Mouse (Mus musculus): ENCODE measurements around the gene Grm5. TPM values are rescaled to one million over a fixed set of nuclear protein-coding genes. Genes with fewer than 3 reads are reported as not detected.

The Grm5 gene
- polyA plus RNA-seq, 1 experiment from 2014 or later = 25.1 TPM

- H3K4me1 ChIP-seq (replicated peaks) = no peaks in the 10 kb centered on the region
- H3K27me3 ChIP-seq = no peaks in the 10 kb centered on the region
- no peaks in the 10 kb centered on the region for H3K36me3 ChIP-seq
- H3K9me3 ChIP-seq = no peaks in the 10 kb centered on the region
- WGBS = 16% methylated on average over 1 of the region's 1 CpGs
- H3K4me3 ChIP-seq = no peak overlapping the region
- no peak overlapping the region for H3K4me2 ChIP-seq
- ATAC-seq (ENCODE audit: low FRiP score) = no peak
- no peak overlapping the region for H3K9ac ChIP-seq
- H3K27ac ChIP-seq = no peak overlapping the region
Measured at GRCm38 (mm10) chr7:88097715-88098114, 513.7 kb downstream of the Grm5 start.

GRCm38 (mm10) chr7:88116724-88117409, 532.9 kb downstream of the Grm5 start:
- H3K9ac ChIP-seq = no peak overlapping the region
- H3K27ac ChIP-seq = no peak overlapping the region
- H3K4me2 ChIP-seq = no peak overlapping the region
- no peaks in the 10 kb centered on the region for H3K4me1 ChIP-seq (replicated peaks)
- no peaks in the 10 kb centered on the region for H3K27me3 ChIP-seq
- H3K9me3 ChIP-seq = no peaks in the 10 kb centered on the region
- H3K36me3 ChIP-seq = no peaks in the 10 kb centered on the region
- H3K4me3 ChIP-seq = no peak overlapping the region
- no peak for ATAC-seq (ENCODE audit: low FRiP score)
- WGBS = 70% methylated on average over 6 of the region's 6 CpGs

GRCm38 (mm10) chr7:88128080-88128848, 544.3 kb downstream of the Grm5 start:
- Histone ChIP-seq H3K4me1 (replicated peaks) (peaks cover 12% of the 10 kb centered on the region), H3K27ac (no peak overlapping the region), H3K4me3 (no peak overlapping the region), H3K4me2 (no peak overlapping the region), H3K9ac (no peak overlapping the region), H3K36me3 (no peaks in the 10 kb centered on the region), H3K9me3 (no peaks in the 10 kb centered on the region), H3K27me3 (peaks cover 7% of the 10 kb centered on the region)
- WGBS = 89% methylated on average over 8 of the region's 8 CpGs
- no peak for ATAC-seq (ENCODE audit: low FRiP score)

GRCm38 (mm10) chr7:88129536-88130487, 545.8 kb downstream of the Grm5 start:
- Histone ChIP-seq H3K4me1 (replicated peaks) (peaks cover 12% of the 10 kb centered on the region), H3K9ac (peak overlapping the region; percentile 75), H3K36me3 (no peaks in the 10 kb centered on the region), H3K4me2 (peak overlapping the region; percentile 65), H3K27ac (peak overlapping the region; percentile 26; the same call in 1 of the 2 replicates), H3K27me3 (peaks cover 7% of the 10 kb centered on the region), H3K9me3 (no peaks in the 10 kb centered on the region), H3K4me3 (peak overlapping the region; percentile 43)
- 7% methylated on average over 41 of the region's 41 CpGs for WGBS
- peak; percentile 94 for ATAC-seq (ENCODE audit: low FRiP score)

GRCm38 (mm10) chr7:88130488-88130849, 546.5 kb downstream of the Grm5 start:
- peak overlapping the region; percentile 65 for H3K4me2 ChIP-seq
- H3K27ac ChIP-seq = 0 out of 2 replicates have a peak overlapping the region, but pooled peaks have one; percentile 26
- H3K9me3 ChIP-seq = no peaks in the 10 kb centered on the region
- peaks cover 12% of the 10 kb centered on the region for H3K4me1 ChIP-seq (replicated peaks)
- H3K36me3 ChIP-seq = no peaks in the 10 kb centered on the region
- peaks cover 7% of the 10 kb centered on the region for H3K27me3 ChIP-seq
- H3K9ac ChIP-seq = peak overlapping the region; percentile 75
- WGBS = 29% methylated on average over 22 of the region's 22 CpGs
- ATAC-seq (ENCODE audit: low FRiP score) = no peak
- H3K4me3 ChIP-seq = peak overlapping the region; percentile 43

GRCm38 (mm10) chr7:88159542-88160241, 575.7 kb downstream of the Grm5 start:
- Histone ChIP-seq H3K9me3 (no peaks in the 10 kb centered on the region), H3K27me3 (no peaks in the 10 kb centered on the region), H3K9ac (no peak overlapping the region), H3K27ac (no peak overlapping the region), H3K4me3 (no peak overlapping the region), H3K4me2 (no peak overlapping the region), H3K36me3 (no peaks in the 10 kb centered on the region), H3K4me1 (replicated peaks) (no peaks in the 10 kb centered on the region)
- ATAC-seq (ENCODE audit: low FRiP score) = no peak
- WGBS = 84% methylated on average over 1 of the region's 1 CpGs

GRCm38 (mm10) chr7:88161586-88161985, 577.6 kb downstream of the Grm5 start:
- Histone ChIP-seq H3K9me3 (no peaks in the 10 kb centered on the region), H3K27ac (no peak overlapping the region), H3K9ac (no peak overlapping the region), H3K4me1 (replicated peaks) (no peaks in the 10 kb centered on the region), H3K27me3 (no peaks in the 10 kb centered on the region), H3K36me3 (no peaks in the 10 kb centered on the region), H3K4me2 (no peak overlapping the region), H3K4me3 (no peak overlapping the region)
- 73% methylated on average over 2 of the region's 2 CpGs for WGBS
- no peak for ATAC-seq (ENCODE audit: low FRiP score)

Other genes starting within 250 kb of the Grm5 start
- gene Tyr, start 90.7 kb upstream of the Grm5 start, polyA plus RNA-seq (2015; fragmentation: Nextera tagmentation; extraction: Ambion mirVana) = 0.27 TPM in 1 of 2 replicates, not detected in the other

Measured in hindbrain, embryonic 13.5 days (tissue).